Mouse (Mus musculus): ENCODE results near the gene Smg9. TPM values are rescaled to one million over a fixed set of nuclear protein-coding genes. Genes with fewer than 3 reads are reported as not detected.

The Smg9 gene
- polyA plus RNA-seq, 1 experiment, result 55.7 TPM

- Histone ChIP-seq H3K4me3 (ENCODE audit: extremely low read depth, insufficient read depth, insufficient read length) (no peak overlapping the region), H3K36me3 (ENCODE audit: control insufficient read depth, insufficient read depth, low read length) (peaks cover 26% of the 10 kb centered on the region), H3K27me3 (ENCODE audit: control insufficient read depth, insufficient read depth, low read length) (no peaks in the 10 kb centered on the region), H3K4me1 (ENCODE audit: control insufficient read depth, insufficient read depth, insufficient read length) (no peaks in the 10 kb centered on the region), H3K27ac (ENCODE audit: insufficient read depth, low read length) (peak overlapping the region; percentile 40)
- 41% methylated on average over 5 of the region's 5 CpGs for WGBS
- no peak for TF ChIP-seq POLR2A (IDR thresholded peaks at IDR 0.05; ENCODE audit: low read depth, low read length)
- TF ChIP-seq CTCF (IDR thresholded peaks at IDR 0.05; ENCODE audit: extremely low read depth, insufficient read depth, insufficient read length, insufficient replicate concordance), result peak; percentile 62; the same call in 1 of the 2 replicates
- peak; percentile 54 to 62 for DNase-seq (ENCODE audit: low read depth in 1 of 2, low spot score in 2 of 2)
These were observed 7.3 kb downstream of the Smg9 start for GRCm38 (mm10) chr7:24406528-24407344.

- WGBS, result 91% methylated on average over 9 of the region's 9 CpGs
- Histone ChIP-seq H3K27me3 (ENCODE audit: control insufficient read depth, insufficient read depth, low read length) (no peaks in the 10 kb centered on the region), H3K27ac (ENCODE audit: insufficient read depth, low read length) (peak overlapping the region; percentile 30; the same call in 1 of the 2 replicates), H3K4me1 (ENCODE audit: control insufficient read depth, insufficient read depth, insufficient read length) (peaks cover 2% of the 10 kb centered on the region; the same call in 1 of the 2 replicates), H3K4me3 (ENCODE audit: extremely low read depth, insufficient read depth, insufficient read length) (no peak overlapping the region), H3K36me3 (ENCODE audit: control insufficient read depth, insufficient read depth, low read length) (peaks cover 22% of the 10 kb centered on the region)
- DNase-seq (ENCODE audit: low read depth in 1 of 2, low spot score in 2 of 2), result no peak
- TF ChIP-seq CTCF (IDR thresholded peaks at IDR 0.05; ENCODE audit: extremely low read depth, insufficient read depth, insufficient read length, insufficient replicate concordance) (no peak), POLR2A (IDR thresholded peaks at IDR 0.05; ENCODE audit: low read depth, low read length) (no peak)
These were observed 8.8 kb downstream of the Smg9 start for GRCm38 (mm10) chr7:24408186-24408585.

GRCm38 (mm10) chr7:24410123-24410522, 10.7 kb downstream of the Smg9 start:
- H3K36me3 ChIP-seq (ENCODE audit: control insufficient read depth, insufficient read depth, low read length), result peaks cover 12% of the 10 kb centered on the region
- TF ChIP-seq POLR2A (IDR thresholded peaks at IDR 0.05; ENCODE audit: low read depth, low read length), result no peak
- no peak for TF ChIP-seq CTCF (IDR thresholded peaks at IDR 0.05; ENCODE audit: extremely low read depth, insufficient read depth, insufficient read length, insufficient replicate concordance)
- 90% methylated on average over 6 of the region's 6 CpGs for WGBS
- peaks cover 12% of the 10 kb centered on the region for H3K4me1 ChIP-seq (ENCODE audit: control insufficient read depth, insufficient read depth, insufficient read length)
- H3K27ac ChIP-seq (ENCODE audit: insufficient read depth, low read length), result no peak overlapping the region
- no peak overlapping the region for H3K4me3 ChIP-seq (ENCODE audit: extremely low read depth, insufficient read depth, insufficient read length)
- no peaks in the 10 kb centered on the region for H3K27me3 ChIP-seq (ENCODE audit: control insufficient read depth, insufficient read depth, low read length)
- no peak for DNase-seq (ENCODE audit: low read depth in 1 of 2, low spot score in 2 of 2)

DNA sequence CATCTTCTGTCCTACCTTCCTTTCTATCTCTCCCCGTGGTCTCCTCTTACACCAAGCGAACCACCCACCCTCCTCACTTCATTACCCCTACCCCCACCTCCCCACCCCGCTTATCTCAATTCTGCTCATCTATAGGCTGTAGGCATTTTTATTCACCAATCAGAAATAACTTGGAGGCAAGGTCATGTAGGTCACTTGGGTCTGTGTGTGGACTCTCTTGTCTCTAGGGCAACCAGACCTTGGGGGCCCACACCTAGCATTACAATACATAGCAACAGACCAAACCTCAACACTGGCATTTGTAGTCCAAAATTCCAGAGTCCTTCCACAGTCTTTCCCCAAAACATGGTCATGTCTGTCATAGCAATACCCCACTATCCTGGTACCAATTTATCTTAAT, 11.4 kb downstream of the Smg9 start:
- WGBS, result 91% methylated on average over 3 of the region's 3 CpGs
- H3K27me3 ChIP-seq (ENCODE audit: control insufficient read depth, insufficient read depth, low read length), result no peaks in the 10 kb centered on the region
- H3K36me3 ChIP-seq (ENCODE audit: control insufficient read depth, insufficient read depth, low read length), result peaks cover 7% of the 10 kb centered on the region
- no peak for DNase-seq (ENCODE audit: low read depth in 1 of 2, low spot score in 2 of 2)
- peaks cover 12% of the 10 kb centered on the region for H3K4me1 ChIP-seq (ENCODE audit: control insufficient read depth, insufficient read depth, insufficient read length)
- no peak overlapping the region for H3K4me3 ChIP-seq (ENCODE audit: extremely low read depth, insufficient read depth, insufficient read length)
- H3K27ac ChIP-seq (ENCODE audit: insufficient read depth, low read length), result no peak overlapping the region
- TF ChIP-seq CTCF (IDR thresholded peaks at IDR 0.05; ENCODE audit: extremely low read depth, insufficient read depth, insufficient read length, insufficient replicate concordance), result no peak
- TF ChIP-seq POLR2A (IDR thresholded peaks at IDR 0.05; ENCODE audit: low read depth, low read length), result no peak

DNA sequence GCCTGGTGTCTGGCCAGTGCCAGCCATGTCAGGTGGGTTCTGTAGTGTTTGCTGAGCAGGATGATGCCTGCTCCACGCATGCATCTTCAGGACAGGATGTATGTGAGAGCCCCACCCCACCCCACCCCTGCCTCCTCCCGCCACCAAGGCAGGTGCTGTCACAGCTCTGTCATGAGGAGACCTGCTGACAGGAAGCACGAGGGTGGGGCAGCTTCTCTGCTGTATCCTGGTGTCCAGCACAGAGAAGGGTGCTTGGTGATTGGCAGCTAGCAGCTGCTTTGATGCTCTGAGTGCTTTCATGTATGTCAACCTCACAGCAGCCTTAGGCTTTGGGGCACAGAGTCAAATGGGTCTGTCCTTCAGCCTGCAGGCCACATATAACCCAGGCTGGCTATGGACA, 14.2 kb downstream of the Smg9 start:
- H3K27ac ChIP-seq (ENCODE audit: insufficient read depth, low read length), result peak overlapping the region; percentile 87
- H3K36me3 ChIP-seq (ENCODE audit: control insufficient read depth, insufficient read depth, low read length), result peaks cover 2% of the 10 kb centered on the region
- TF ChIP-seq CTCF (IDR thresholded peaks at IDR 0.05; ENCODE audit: extremely low read depth, insufficient read depth, insufficient read length, insufficient replicate concordance), result no peak
- 0 out of 2 replicates have a peak, but pooled peaks have one; percentile 9 for TF ChIP-seq POLR2A (IDR thresholded peaks at IDR 0.05; ENCODE audit: low read depth, low read length)
- 40% methylated on average over 3 of the region's 3 CpGs for whole genome bisulfite sequencing
- no peak overlapping the region for H3K4me3 ChIP-seq (ENCODE audit: extremely low read depth, insufficient read depth, insufficient read length)
- H3K27me3 ChIP-seq (ENCODE audit: control insufficient read depth, insufficient read depth, low read length), result no peaks in the 10 kb centered on the region
- peak; percentile 63 to 84 for DNase-seq (ENCODE audit: low read depth in 1 of 2, low spot score in 2 of 2)
- peaks cover 12% of the 10 kb centered on the region for H3K4me1 ChIP-seq (ENCODE audit: control insufficient read depth, insufficient read depth, insufficient read length)

GRCm38 (mm10) chr7:24415261-24415660, 15.8 kb downstream of the Smg9 start:
- Histone ChIP-seq H3K4me3 (ENCODE audit: extremely low read depth, insufficient read depth, insufficient read length) (no peak overlapping the region), H3K27me3 (ENCODE audit: control insufficient read depth, insufficient read depth, low read length) (no peaks in the 10 kb centered on the region), H3K36me3 (ENCODE audit: control insufficient read depth, insufficient read depth, low read length) (peaks cover 2% of the 10 kb centered on the region), H3K27ac (ENCODE audit: insufficient read depth, low read length) (peak overlapping the region; percentile 57; the same call in 1 of the 2 replicates), H3K4me1 (ENCODE audit: control insufficient read depth, insufficient read depth, insufficient read length) (peaks cover 12% of the 10 kb centered on the region)
- no peak for TF ChIP-seq POLR2A (IDR thresholded peaks at IDR 0.05; ENCODE audit: low read depth, low read length)
- TF ChIP-seq CTCF (IDR thresholded peaks at IDR 0.05; ENCODE audit: extremely low read depth, insufficient read depth, insufficient read length, insufficient replicate concordance), result no peak
- DNase-seq (ENCODE audit: low read depth in 1 of 2, low spot score in 2 of 2), result no peak
- 90% methylated on average over 7 of the region's 7 CpGs for WGBS

- Histone ChIP-seq H3K27me3 (ENCODE audit: control insufficient read depth, insufficient read depth, low read length) (no peaks in the 10 kb centered on the region), H3K4me3 (ENCODE audit: extremely low read depth, insufficient read depth, insufficient read length) (no peak overlapping the region), H3K36me3 (ENCODE audit: control insufficient read depth, insufficient read depth, low read length) (peaks cover 24% of the 10 kb centered on the region), H3K4me1 (ENCODE audit: control insufficient read depth, insufficient read depth, insufficient read length) (peaks cover 1% of the 10 kb centered on the region; the same call in 1 of the 2 replicates), H3K27ac (ENCODE audit: insufficient read depth, low read length) (no peak overlapping the region)
- TF ChIP-seq CTCF (IDR thresholded peaks at IDR 0.05; ENCODE audit: extremely low read depth, insufficient read depth, insufficient read length, insufficient replicate concordance), result no peak
- TF ChIP-seq POLR2A (IDR thresholded peaks at IDR 0.05; ENCODE audit: low read depth, low read length), result no peak
- 93% methylated on average over 8 of the region's 8 CpGs for WGBS
- no peak for DNase-seq (ENCODE audit: low read depth in 1 of 2, low spot score in 2 of 2)
These were observed 20.2 kb downstream of the Smg9 start for GRCm38 (mm10) chr7:24419579-24419978.

All from spleen, adult 2 months (tissue).